Mouse (Mus musculus) hindbrain, embryonic 11.5 days (tissue): ENCODE results near the gene C6. TPM values are rescaled to one million over a fixed set of nuclear protein-coding genes. Genes with fewer than 3 reads are reported as not detected.

Experiments used
- polyA plus RNA-seq: library from polyadenylated mRNA; unstranded; fragments of >200 nt; fragmentation: Nextera tagmentation; extraction: Ambion mirVana; gene quantifications from 2 replicates; pipeline ENCODE4 v1.2.1, GENCODE M21; 2014

The C6 gene
- polyA plus RNA-seq, 1 experiment from 2014 or later = not detected

Other genes starting within 250 kb of the C6 start
- gene Mroh2b, start 171.6 kb downstream of the C6 start, polyA plus RNA-seq = not detected in 2 replicates